Mouse (Mus musculus) cortical plate, adult 2 months (tissue): ENCODE measurements at regions not wholly inside any gene's neighbourhood (a gene's known extent, or its start where the extent isn't known, plus 50 kb on each side); places are given as distances from the start of the nearest gene placed in this dataset.
"Not testable (repeated sequence)": the region's sequence is repeated elsewhere in the genome, so short reads cannot be mapped to it uniquely, and the experiment has no call there.

ENCODE experiments used
- H3K27ac ChIP-seq: fragments of 200-500 bp; 2 replicates; pipeline ENCODE4 v1.5.1; 2012; ENCODE audit warnings: low read length, control low read depth, inconsistent platforms; ENCODE audit not compliant: insufficient read depth
- H3K4me1 ChIP-seq: fragments of 200-500 bp; 2 replicates; pipeline ENCODE4 v1.6.1; 2011; ENCODE audit warnings: low read length; ENCODE audit not compliant: control insufficient read depth, insufficient read depth
- H3K4me3 ChIP-seq: fragments of 200-500 bp; 2 replicates; pipeline ENCODE4 v1.5.1; 2011; ENCODE audit warnings: mild to moderate bottlenecking, low read length, control low read depth; ENCODE audit not compliant: insufficient read depth
- CTCF ChIP-seq: fragments of 200-500 bp; IDR thresholded peaks from 2 replicates; pipeline ENCODE4 v1.5.1; 2011; ENCODE audit warnings: mild to moderate bottlenecking, control low read depth, low read length; ENCODE audit not compliant: insufficient read depth; ENCODE audit errors: extremely low read depth
- POLR2A ChIP-seq: fragments of 200-500 bp; IDR thresholded peaks from 2 replicates; pipeline ENCODE4 v1.6.1; 2011; ENCODE audit warnings: mild to moderate bottlenecking, low read length, control low read depth; ENCODE audit not compliant: insufficient read depth; ENCODE audit errors: extremely low read depth

DNA sequence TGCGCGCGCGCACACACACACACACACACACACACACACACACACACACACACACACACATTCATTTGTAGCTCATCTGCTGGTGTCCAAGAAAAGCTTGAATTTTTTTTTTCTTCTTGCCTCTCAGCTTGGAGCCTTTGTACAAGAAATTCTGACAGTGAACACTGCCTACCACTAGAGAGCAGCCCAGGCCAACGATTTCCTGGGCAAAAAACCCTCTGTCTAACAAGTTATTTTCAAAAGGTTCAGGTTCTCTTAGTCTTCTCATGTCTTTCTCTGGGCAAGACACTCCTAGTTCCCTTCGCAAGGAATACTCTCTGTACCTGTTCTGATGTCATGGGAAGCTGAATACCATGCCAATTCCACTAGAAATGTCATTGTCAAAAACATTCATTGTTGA lies 171.9 kb downstream of the Dio2 start:
- TF ChIP-seq CTCF (peak; percentile 81), POLR2A (no peak)
- Histone ChIP-seq H3K27ac (no peak overlapping the region), H3K4me1 (no peaks in the 10 kb centered on the region), H3K4me3 (no peak overlapping the region)

- TF ChIP-seq CTCF (no peak), POLR2A (no peak)
- Histone ChIP-seq H3K27ac (no peak overlapping the region), H3K4me3 (no peak overlapping the region), H3K4me1 (no peaks in the 10 kb centered on the region)
Observed at GRCm38 (mm10) chr12:90565051-90565450, 173.2 kb downstream of the Dio2 start.

DNA sequence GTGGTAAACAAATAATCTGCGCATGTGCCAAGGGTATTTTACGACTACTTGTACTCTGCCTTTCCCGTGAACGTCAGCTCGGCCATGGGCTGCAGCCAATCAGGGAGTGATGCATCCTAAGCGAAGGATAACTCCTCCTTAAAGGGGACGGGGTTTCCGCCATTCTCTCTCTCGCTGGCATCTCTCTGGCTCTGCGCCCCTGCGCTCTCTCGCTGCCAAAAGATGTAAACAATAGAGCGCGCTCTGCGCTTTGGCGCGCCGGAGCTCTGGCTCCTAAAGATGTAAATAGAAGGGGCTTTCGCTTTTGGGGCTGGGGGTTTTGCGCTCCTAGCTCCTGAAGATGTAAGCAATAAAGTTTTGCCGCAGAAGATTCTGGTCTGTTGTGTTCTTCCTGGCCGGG lies 173.6 kb downstream of the Dio2 start:
- H3K4me1 ChIP-seq, H3K27ac ChIP-seq, H3K4me3 ChIP-seq: not testable (repeated sequence)

GRCm38 (mm10) chr12:90542361-90542760 lies 195.9 kb downstream of the Dio2 start:
- TF ChIP-seq CTCF (no peak), POLR2A (no peak)
- Histone ChIP-seq H3K27ac (no peak overlapping the region), H3K4me1 (no peaks in the 10 kb centered on the region), H3K4me3 (no peak overlapping the region)
